In genomic region chr9:97315421-97316055, GRCm38 (mm10) we compare ENCODE assay signal across 9 mouse cellular contexts. TPM values are rescaled to one million over a fixed set of nuclear protein-coding genes. Genes with fewer than 3 reads are reported as not detected.
DNase-seq lines count a peak whose midpoint lies in the region; ATAC-seq and TF ChIP-seq lines count a peak whose summit lies in the region.
"Had no signal": no experiment of that assay in that cellular context is flagged by ENCODE, and none has a peak within 500 bp of the region (broad histone marks: within the 10 kb centered on the region; RNA-seq: fewer than 3 reads in every experiment).

No protein-coding gene starts in this region.

- TF ChIP-seq POLR2A in cerebellum, adult 2 months (IDR thresholded peaks at IDR 0.05; ENCODE audit: borderline replicate concordance, insufficient read depth, low read length): no peak
- no peak for TF ChIP-seq POLR2A in small intestine, adult 2 months (IDR thresholded peaks at IDR 0.05; ENCODE audit: low read depth, low read length)

- no peaks in the 10 kb centered on the region for H3K4me1 ChIP-seq in cerebellum, adult 2 months (ENCODE audit: control insufficient read depth, insufficient read depth, low read length)
- no peaks in the 10 kb centered on the region for H3K4me1 ChIP-seq in liver, embryonic 14.5 days (replicated peaks; ENCODE audit: control insufficient read depth in 2 of 2, insufficient read depth in 2 of 2, low read length in 1 of 2)
- no peaks in the 10 kb centered on the region for H3K4me1 ChIP-seq in liver, embryonic 11.5 days (replicated peaks; ENCODE audit: control insufficient read depth, insufficient read depth, low read length)
- H3K4me1 ChIP-seq in embryonic facial prominence, embryonic 11.5 days (ENCODE audit: control insufficient read depth, insufficient read depth, low read length): no peaks in the 10 kb centered on the region
- no peaks in the 10 kb centered on the region for H3K4me1 ChIP-seq in small intestine, adult 2 months (ENCODE audit: control insufficient read depth, insufficient read depth, insufficient read length, low read length)

- H3K4me3 ChIP-seq in cerebellum, adult 2 months (replicated peaks; ENCODE audit: insufficient read depth, low read depth, low read length): no peak overlapping the region
- no peak overlapping the region for H3K4me3 ChIP-seq in liver, embryonic 14.5 days (ENCODE audit: insufficient read depth in 1 of 2, low read depth in 2 of 2, low read length in 2 of 2)
- H3K4me3 ChIP-seq in liver, embryonic 11.5 days (ENCODE audit: low read depth, low read length): no peak overlapping the region
- H3K4me3 ChIP-seq in embryonic facial prominence, embryonic 11.5 days (ENCODE audit: low read depth, low read length): no peak overlapping the region
- H3K4me3 ChIP-seq in small intestine, adult 2 months (ENCODE audit: low read depth, low read length): no peak overlapping the region

- WGBS in cerebellum, adult 2 months: 66% methylated on average over 10 of the region's 10 CpGs
- WGBS in liver, embryonic 14.5 days (ENCODE audit: insufficient replicate concordance): 52% methylated on average over 10 of the region's 10 CpGs
- 68% methylated on average over 10 of the region's 10 CpGs for WGBS in liver, embryonic 11.5 days
- 73% methylated on average over 10 of the region's 10 CpGs for WGBS in embryonic facial prominence, embryonic 11.5 days
- 57% methylated on average over 10 of the region's 10 CpGs for WGBS in small intestine, adult 2 months

- TF ChIP-seq CTCF in cerebellum, adult 2 months (IDR thresholded peaks at IDR 0.05; ENCODE audit: borderline replicate concordance, insufficient read depth, low read depth, low read length): peak; percentile 43; the same call in 1 of the 2 replicates
- TF ChIP-seq CTCF in liver, embryonic 14.5 days (IDR thresholded peaks at IDR 0.05; ENCODE audit: low read depth): peak; percentile 70
- TF ChIP-seq CTCF in small intestine, adult 2 months (IDR thresholded peaks at IDR 0.05; ENCODE audit: extremely low read depth, insufficient read length, insufficient replicate concordance, low read depth, low read length): peak; percentile 45; the same call in 1 of the 2 replicates

- no peak for DNase-seq in cerebellum, adult 2 months
- DNase-seq in cerebellum, adult 9-10 months: no peak
- DNase-seq in liver, embryonic 14.5 days (ENCODE audit: low read depth in 3 of 3, low spot score in 3 of 3): no peak
- no peak for DNase-seq in liver, embryonic 11.5 days (ENCODE audit: low spot score)
- DNase-seq in embryonic facial prominence, embryonic 11.5 days (ENCODE audit: low spot score): peak; percentile 7
- DNase-seq in left cerebral cortex, adult 8-10 months (ENCODE audit: low spot score in 2 of 2): no peak

- H3K36me3 ChIP-seq in liver, embryonic 14.5 days (replicated peaks; ENCODE audit: control insufficient read depth, insufficient read depth, low read depth): no peaks in the 10 kb centered on the region
- no peaks in the 10 kb centered on the region for H3K36me3 ChIP-seq in liver, embryonic 11.5 days (ENCODE audit: control insufficient read depth, insufficient read depth, low read length)
- H3K36me3 ChIP-seq in embryonic facial prominence, embryonic 11.5 days (replicated peaks; ENCODE audit: control insufficient read depth, insufficient read depth, low read depth, low read length): no peaks in the 10 kb centered on the region
- H3K36me3 ChIP-seq in small intestine, adult 2 months (ENCODE audit: control insufficient read depth, insufficient read depth, low read length): no peaks in the 10 kb centered on the region

- no peak overlapping the region for H3K27ac ChIP-seq in cerebellum, adult 2 months (ENCODE audit: insufficient read depth, low read length)
- no peak overlapping the region for H3K27ac ChIP-seq in liver, embryonic 14.5 days
- H3K27ac ChIP-seq in liver, embryonic 11.5 days (ENCODE audit: low read depth, low read length): no peak overlapping the region
- H3K27ac ChIP-seq in embryonic facial prominence, embryonic 11.5 days (replicated peaks; ENCODE audit: low read depth, low read length): no peak overlapping the region
- H3K27ac ChIP-seq in small intestine, adult 2 months (ENCODE audit: insufficient read depth, low read depth, low read length): no peak overlapping the region

- H3K4me2 ChIP-seq in liver, embryonic 14.5 days (ENCODE audit: low read depth): no peak overlapping the region
- no peak overlapping the region for H3K4me2 ChIP-seq in liver, embryonic 11.5 days
- H3K4me2 ChIP-seq in embryonic facial prominence, embryonic 11.5 days (ENCODE audit: low read depth, low read length): no peak overlapping the region

- TF ChIP-seq EP300 in liver, embryonic 14.5 days (IDR thresholded peaks at IDR 0.05; ENCODE audit: low read depth): no peak

- H3K9me3 ChIP-seq in liver, embryonic 14.5 days (ENCODE audit: control insufficient read depth, low read length): no peaks in the 10 kb centered on the region
- H3K9me3 ChIP-seq in liver, embryonic 11.5 days (ENCODE audit: control insufficient read depth, low read length): no peaks in the 10 kb centered on the region
- H3K9me3 ChIP-seq in embryonic facial prominence, embryonic 11.5 days (replicated peaks; ENCODE audit: control insufficient read depth, low read length): no peaks in the 10 kb centered on the region

- H3K9ac ChIP-seq in liver, embryonic 14.5 days (replicated peaks): no peak overlapping the region
- H3K9ac ChIP-seq in liver, embryonic 11.5 days (ENCODE audit: low read depth, low read length): no peak overlapping the region
- H3K9ac ChIP-seq in embryonic facial prominence, embryonic 11.5 days (replicated peaks; ENCODE audit: low read length): no peak overlapping the region

- ATAC-seq in liver, embryonic 14.5 days (ENCODE audit: insufficient read depth): no peak
- ATAC-seq in liver, embryonic 11.5 days (replicated peaks; ENCODE audit: low FRiP score): no peak; the same call in 1 of the 2 replicates
- ATAC-seq in embryonic facial prominence, embryonic 11.5 days (replicated peaks; ENCODE audit: insufficient number of reproducible peaks, low FRiP score, low TSS enrichment, low read depth): peak; percentile 18; the same call in 1 of the 2 replicates
- ATAC-seq in erythroblast, adult 5-6 weeks (replicated peaks; ENCODE audit: low FRiP score, poor library complexity, severe bottlenecking): no peak

- no peaks in the 10 kb centered on the region for H3K27me3 ChIP-seq in cerebellum, adult 2 months (ENCODE audit: control insufficient read depth, insufficient read depth, low read length)
- no peaks in the 10 kb centered on the region for H3K27me3 ChIP-seq in liver, embryonic 14.5 days (ENCODE audit: control insufficient read depth, insufficient read depth, low read length)
- no peaks in the 10 kb centered on the region for H3K27me3 ChIP-seq in liver, embryonic 11.5 days (replicated peaks; ENCODE audit: control insufficient read depth, insufficient read depth, low read length)
- H3K27me3 ChIP-seq in embryonic facial prominence, embryonic 11.5 days (ENCODE audit: control insufficient read depth, insufficient read depth, low read length): no peaks in the 10 kb centered on the region
- H3K27me3 ChIP-seq in small intestine, adult 2 months (ENCODE audit: control insufficient read depth, insufficient read depth, low read length): no peaks in the 10 kb centered on the region

RNA-seq across cellular contexts. Expression of gene Trim42, which starts 54.2 kb away (rescaled TPM):
- polyA plus RNA-seq in cerebellum, adult 2 months (2012; rRNA removed): not detected in 2 replicates
- not detected in 2 replicates for polyA plus RNA-seq in liver, embryonic 14.5 days (2012; rRNA removed)
- polyA plus RNA-seq in liver, embryonic 14.5 days (2014; fragmentation: Nextera tagmentation; extraction: Ambion mirVana): not detected in 2 replicates
- not detected in 2 replicates for polyA plus RNA-seq in liver, embryonic 11.5 days (2014; fragmentation: Nextera tagmentation; extraction: Ambion mirVana)
- polyA plus RNA-seq in embryonic facial prominence, embryonic 11.5 days (2014; fragmentation: Nextera tagmentation; extraction: Ambion mirVana): not detected in 2 replicates
- polyA plus RNA-seq in small intestine, adult 2 months (2012; rRNA removed): not detected in 2 replicates
- total RNA-seq in erythroblast, adult 5-6 weeks (2015; ENCODE audit: low replicate concordance): not detected in 2 replicates
- total RNA-seq in erythroblast, adult 5-6 weeks (2017; ENCODE audit: low replicate concordance): not detected in 2 replicates
- total RNA-seq in left cerebral cortex, adult 8-10 months (2022): not detected
- polyA plus RNA-seq: lung, embryonic 16.5 days had no signal
